Mouse (Mus musculus) lung, postnatal 4 days (tissue): ENCODE data around the gene Arf3.
A peak's percentile ranks its signal among the peaks of the same experiment; 100 is the strongest.
"Not testable (repeated sequence)": the region's sequence is repeated elsewhere in the genome, so short reads cannot be mapped to it uniquely, and the experiment has no call there.

Experiments
- DNase-seq, 2 experiments: peaks; one replicate each; pipeline ENCODE4 v3.0.0; 2021

Arf3 gene

GRCm38 (mm10) chr15:98762670-98763529 lies at the start of gene Arf3:
Gene Arf3, minus strand, starts transcription at chr15:98763214.
- peak; percentile 97 to 98 for DNase-seq

- DNase-seq = not testable (repeated sequence)
Observed at GRCm38 (mm10) chr15:98810212-98810611, 47.2 kb upstream of the Arf3 start.

GRCm38 (mm10) chr15:98809390-98809789 lies 46.4 kb upstream of the Arf3 start, which contains the start of gene Ddn:
Gene Ddn, minus strand, starts transcription at chr15:98809490.
- no peak for DNase-seq

- no peak for DNase-seq
Observed at GRCm38 (mm10) chr15:98808651-98809134, 45.7 kb upstream of the Arf3 start.

GRCm38 (mm10) chr15:98807895-98808650 lies 45.1 kb upstream of the Arf3 start:
- peak; percentile 47 to 59 for DNase-seq

GRCm38 (mm10) chr15:98806809-98807770 lies 44.1 kb upstream of the Arf3 start:
- DNase-seq = peak; percentile 39 to 43

- DNase-seq = no peak
Observed at GRCm38 (mm10) chr15:98806071-98806808, 43.2 kb upstream of the Arf3 start.

GRCm38 (mm10) chr15:98805324-98806040 lies 42.5 kb upstream of the Arf3 start:
- DNase-seq = peak; percentile 81 to 84

- peak; percentile 78 to 88 for DNase-seq
Observed at GRCm38 (mm10) chr15:98804054-98804453, 41.0 kb upstream of the Arf3 start.

GRCm38 (mm10) chr15:98802926-98803325 lies 39.9 kb upstream of the Arf3 start:
- DNase-seq = no peak

- DNase-seq = peak; percentile 78 to 89
Observed at GRCm38 (mm10) chr15:98799396-98799795, 36.4 kb upstream of the Arf3 start.

- DNase-seq = no peak
Observed at GRCm38 (mm10) chr15:98798903-98799302, 35.9 kb upstream of the Arf3 start.

- DNase-seq = no peak
Observed at GRCm38 (mm10) chr15:98797835-98798492, 35.0 kb upstream of the Arf3 start.

- DNase-seq = no peak
Observed at GRCm38 (mm10) chr15:98796803-98797595, 34.0 kb upstream of the Arf3 start.

GRCm38 (mm10) chr15:98793141-98793698 lies 30.2 kb upstream of the Arf3 start:
- DNase-seq = no peak

GRCm38 (mm10) chr15:98792233-98793020 lies 29.4 kb upstream of the Arf3 start:
- DNase-seq = no peak

- no peak for DNase-seq
Observed at GRCm38 (mm10) chr15:98791771-98792170, 28.8 kb upstream of the Arf3 start.

- no peak for DNase-seq
Observed at GRCm38 (mm10) chr15:98791221-98791620, 28.2 kb upstream of the Arf3 start.
